Mouse (Mus musculus) limb, embryonic 14.5 days (tissue): Measurements from ENCODE around the gene Rpia. TPM values are rescaled to one million over a fixed set of nuclear protein-coding genes. Genes with fewer than 3 reads are reported as not detected.

ENCODE experiments used
- ATAC-seq: fragments of 200-750 bp; cut with Nextera tagmentation; 2 replicates; pipeline ENCODE4 v1.8.0; 2017; ENCODE audit warnings: low read depth, moderate number of reproducible peaks, moderate TSS enrichment; ENCODE audit not compliant: low FRiP score
- DNase-seq: peaks from one replicate; pipeline ENCODE4 v3.0.0-alpha.2; 2015; ENCODE audit warnings: low spot score
- H3K27ac ChIP-seq: fragments of 300-500 bp; sonication (generic); replicated peaks from 2 replicates; pipeline ENCODE4 v1.5.1; 2014; ENCODE audit warnings: low read depth, mild to moderate bottlenecking, low read length, moderate library complexity, mixed read lengths
- H3K27me3 ChIP-seq: fragments of 300-500 bp; sonication (generic); 2 replicates; pipeline ENCODE4 v1.6.1; 2014; ENCODE audit warnings: low read length, mixed read lengths; ENCODE audit not compliant: control insufficient read depth, insufficient read depth
- H3K36me3 ChIP-seq: fragments of 300-500 bp; sonication (generic); 2 replicates; pipeline ENCODE4 v1.6.1; 2014; ENCODE audit warnings: mild to moderate bottlenecking, low read length, moderate library complexity, mixed read lengths; ENCODE audit not compliant: control insufficient read depth, insufficient read depth
- H3K4me1 ChIP-seq: fragments of 300-500 bp; sonication (generic); 2 replicates; pipeline ENCODE4 v1.6.1; 2014; ENCODE audit warnings: antibody characterized with exemption, low read length, mixed read lengths; ENCODE audit not compliant: control insufficient read depth, insufficient read depth
- H3K4me2 ChIP-seq: fragments of 300-500 bp; sonication (generic); replicated peaks from 2 replicates; pipeline ENCODE4 v1.6.1; 2014; ENCODE audit warnings: low read depth, mild to moderate bottlenecking, low read length, moderate library complexity; ENCODE audit not compliant: severe bottlenecking
- H3K4me3 ChIP-seq: fragments of 300-500 bp; sonication (generic); replicated peaks from 2 replicates; pipeline ENCODE4 v1.5.1; 2014; ENCODE audit warnings: low read length
- H3K9ac ChIP-seq: fragments of 300-500 bp; sonication (generic); 2 replicates; pipeline ENCODE4 v1.6.1; 2014; ENCODE audit warnings: mild to moderate bottlenecking, low read depth, low read length, moderate library complexity; ENCODE audit not compliant: severe bottlenecking
- H3K9me3 ChIP-seq: fragments of 300-500 bp; sonication (generic); 2 replicates; pipeline ENCODE4 v1.6.1; 2016; ENCODE audit warnings: low read length; ENCODE audit not compliant: control insufficient read depth
- POLR2A ChIP-seq: fragments of 200-500 bp; IDR thresholded peaks from 2 replicates; pipeline ENCODE4 v1.8.0; 2012; ENCODE audit warnings: inconsistent platforms, mild to moderate bottlenecking, moderate library complexity, borderline replicate concordance; ENCODE audit not compliant: insufficient read depth, insufficient read length; ENCODE audit errors: extremely low read depth
- WGBS: fragments of 180-500 bp; shearing (Covaris S2); extraction: QIAGEN DNeasy Blood & Tissue Kit; methylation state at CpG from one replicate; pipeline ENCODE4 v1.1.7; 2014; 5-methylcytosine and 5-hydroxymethylcytosine counted together
- polyA plus RNA-seq, 2 experiments: library from polyadenylated mRNA; depleted of rRNA in 1 of 2; stranded (reverse) in 1 of 2; unstranded in 1 of 2; fragments of >200 nt; fragmentation: Nextera tagmentation in 1 of 2; extraction: Ambion mirVana in 1 of 2; gene quantifications; 2 replicates each; pipeline versions ENCODE4 v1.2.1 to v1.2.3; 2012 to 2014

The Rpia gene
- polyA plus RNA-seq, 2 experiments, result 2.8 to 24.3 TPM

DNA sequence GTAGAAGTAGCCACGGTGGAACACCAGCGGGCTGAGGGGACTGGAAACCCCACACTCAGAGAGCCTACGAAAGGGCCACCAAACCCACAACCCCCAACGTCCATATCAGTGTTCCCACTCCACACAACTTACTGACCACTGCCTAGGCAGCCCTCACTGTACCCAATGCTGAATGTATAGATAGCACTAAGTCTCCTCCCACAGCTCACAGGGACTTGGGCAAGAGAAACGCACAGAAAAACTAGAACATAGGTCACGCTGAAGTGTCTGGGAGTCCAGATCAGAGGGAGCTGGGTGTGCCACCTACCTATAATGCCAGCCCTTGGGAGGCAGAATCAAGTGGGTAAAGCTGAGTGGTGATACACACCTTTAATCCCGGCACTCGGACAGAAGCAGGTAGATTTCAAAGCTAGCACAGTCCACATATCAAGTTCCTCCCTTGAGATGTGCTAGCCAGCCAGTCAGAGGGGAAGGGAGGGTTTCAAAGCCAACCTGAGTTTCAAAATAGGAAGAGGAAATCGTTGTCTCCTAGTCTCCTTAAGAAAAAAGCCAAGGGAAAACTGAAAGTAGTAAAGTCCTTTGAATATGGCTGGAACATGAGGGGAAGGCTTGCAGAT lies 1.9 kb downstream of the Rpia start:
- no peaks in the 10 kb centered on the region for H3K9me3 ChIP-seq
- no peak overlapping the region for H3K9ac ChIP-seq
- H3K27me3 ChIP-seq, result no peaks in the 10 kb centered on the region
- peaks cover 13% of the 10 kb centered on the region for H3K4me1 ChIP-seq
- no peak for ATAC-seq
- 0 out of 2 replicates have a peak, but pooled peaks cover 6% of the 10 kb centered on the region for H3K36me3 ChIP-seq
- 80% methylated on average over 9 of the region's 9 CpGs for WGBS
- no peak for TF ChIP-seq POLR2A
- H3K27ac ChIP-seq, result no peak overlapping the region
- DNase-seq, result no peak
- peak overlapping the region; percentile 11; the same call in 1 of the 2 replicates for H3K4me2 ChIP-seq
- H3K4me3 ChIP-seq, result no peak overlapping the region

GRCm38 (mm10) chr6:70789134-70789533 lies 2.9 kb downstream of the Rpia start:
- Histone ChIP-seq H3K27me3 (no peaks in the 10 kb centered on the region), H3K36me3 (peaks cover 11% of the 10 kb centered on the region; the same call in 1 of the 2 replicates), H3K4me2 (no peak overlapping the region), H3K4me3 (no peak overlapping the region), H3K9ac (no peak overlapping the region), H3K27ac (no peak overlapping the region), H3K9me3 (no peaks in the 10 kb centered on the region), H3K4me1 (peaks cover 13% of the 10 kb centered on the region)
- DNase-seq, result no peak
- 92% methylated on average over 3 of the region's 3 CpGs for WGBS
- ATAC-seq, result no peak
- no peak for TF ChIP-seq POLR2A

GRCm38 (mm10) chr6:70787524-70787923 lies 4.5 kb downstream of the Rpia start:
- H3K27me3 ChIP-seq, result no peaks in the 10 kb centered on the region
- no peak overlapping the region for H3K4me2 ChIP-seq
- H3K9me3 ChIP-seq, result no peaks in the 10 kb centered on the region
- no peak for TF ChIP-seq POLR2A
- no peak for ATAC-seq
- DNase-seq, result no peak
- H3K27ac ChIP-seq, result no peak overlapping the region
- H3K4me1 ChIP-seq, result peaks cover 10% of the 10 kb centered on the region
- peaks cover 18% of the 10 kb centered on the region for H3K36me3 ChIP-seq
- H3K4me3 ChIP-seq, result no peak overlapping the region
- no peak overlapping the region for H3K9ac ChIP-seq
- WGBS, result 56% methylated on average over 2 of the region's 2 CpGs

DNA sequence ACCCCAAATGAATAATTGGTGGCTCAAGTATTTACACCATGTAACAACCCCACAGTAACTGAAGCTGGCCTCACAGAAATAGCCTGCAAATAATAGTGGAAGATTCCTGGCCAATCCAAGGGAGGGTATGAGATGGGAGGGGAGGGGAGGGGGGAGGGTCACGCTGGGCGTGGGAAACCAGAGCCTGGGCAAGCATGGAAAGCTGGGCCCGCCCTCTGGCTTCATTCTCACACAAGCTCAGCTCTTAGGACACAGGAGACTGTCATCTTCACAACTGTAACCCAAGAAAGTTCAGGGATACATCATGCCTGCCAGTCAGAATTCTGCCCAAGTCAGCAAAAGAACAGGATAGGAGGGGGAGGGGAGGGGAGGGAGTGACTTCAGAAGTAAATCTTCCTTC lies 6.2 kb downstream of the Rpia start:
- H3K4me1 ChIP-seq, result peaks cover 6% of the 10 kb centered on the region
- H3K27ac ChIP-seq, result no peak overlapping the region
- no peak overlapping the region for H3K4me2 ChIP-seq
- no peak overlapping the region for H3K9ac ChIP-seq
- no peaks in the 10 kb centered on the region for H3K27me3 ChIP-seq
- H3K36me3 ChIP-seq, result peaks cover 18% of the 10 kb centered on the region
- WGBS, result 50% methylated on average over 3 of the region's 3 CpGs
- no peak for ATAC-seq
- H3K4me3 ChIP-seq, result no peak overlapping the region
- no peaks in the 10 kb centered on the region for H3K9me3 ChIP-seq
- no peak for DNase-seq
- no peak for TF ChIP-seq POLR2A

GRCm38 (mm10) chr6:70784811-70785210 lies 7.2 kb downstream of the Rpia start:
- Histone ChIP-seq H3K4me3 (no peak overlapping the region), H3K27me3 (no peaks in the 10 kb centered on the region), H3K4me1 (no peaks in the 10 kb centered on the region), H3K4me2 (no peak overlapping the region), H3K9me3 (no peaks in the 10 kb centered on the region), H3K27ac (no peak overlapping the region), H3K9ac (no peak overlapping the region), H3K36me3 (peaks cover 18% of the 10 kb centered on the region)
- no peak for ATAC-seq
- DNase-seq, result no peak
- 86% methylated on average over 3 of the region's 3 CpGs for WGBS
- no peak for TF ChIP-seq POLR2A
